Mouse (Mus musculus): ENCODE results near the gene Atp2b2. TPM values are rescaled to one million over a fixed set of nuclear protein-coding genes. Genes with fewer than 3 reads are reported as not detected.

The Atp2b2 gene
- polyA plus RNA-seq, 1 experiment from 2014 or later = 0.06 TPM

- ATAC-seq (peak; percentile 25), DNase-seq (ENCODE audit: low read depth, low spot score) (no peak)
- no peak for TF ChIP-seq CTCF (IDR thresholded peaks at IDR 0.05)
- ChIA-PET CTCF (no interaction called here), POLR2A (no interaction called here)
- in situ Hi-C loops (cut with MboI; ENCODE audit: low pct_unique_long_range_greater_than_20kb) = no loop called here
- H3K27me3 ChIP-seq = peaks cover 5% of the 10 kb centered on the region
Observed at GRCm38 (mm10) chr6:114012834-114013233, 29.6 kb downstream of the Atp2b2 start.

DNA sequence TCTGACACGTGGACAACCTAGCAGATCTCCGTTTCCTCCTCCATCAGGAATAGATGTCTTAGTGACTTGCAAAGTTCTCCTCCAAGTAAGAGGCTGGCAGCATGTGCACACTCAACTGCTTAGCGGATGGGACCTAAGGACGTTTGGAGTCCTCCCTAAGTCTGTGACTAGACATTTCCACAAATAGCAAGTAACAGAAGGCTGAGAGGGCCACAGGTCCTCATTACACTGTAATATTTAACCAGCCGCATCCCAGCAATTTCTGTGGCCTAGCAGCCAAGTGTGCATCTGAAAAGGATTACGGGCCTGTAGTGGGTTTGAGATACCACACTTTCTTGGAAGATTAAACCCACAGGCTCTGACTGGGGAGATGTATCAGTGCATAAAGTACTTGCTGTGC is 30.4 kb downstream of the Atp2b2 start:
- no peak for ATAC-seq
- no peak for TF ChIP-seq CTCF (IDR thresholded peaks at IDR 0.05)
- in situ Hi-C loops (cut with MboI; ENCODE audit: low pct_unique_long_range_greater_than_20kb) = no loop called here
- ChIA-PET POLR2A (no interaction called here), CTCF (no interaction called here)
- no peak for DNase-seq (ENCODE audit: low read depth, low spot score)
- H3K27me3 ChIP-seq = peaks cover 5% of the 10 kb centered on the region

DNA sequence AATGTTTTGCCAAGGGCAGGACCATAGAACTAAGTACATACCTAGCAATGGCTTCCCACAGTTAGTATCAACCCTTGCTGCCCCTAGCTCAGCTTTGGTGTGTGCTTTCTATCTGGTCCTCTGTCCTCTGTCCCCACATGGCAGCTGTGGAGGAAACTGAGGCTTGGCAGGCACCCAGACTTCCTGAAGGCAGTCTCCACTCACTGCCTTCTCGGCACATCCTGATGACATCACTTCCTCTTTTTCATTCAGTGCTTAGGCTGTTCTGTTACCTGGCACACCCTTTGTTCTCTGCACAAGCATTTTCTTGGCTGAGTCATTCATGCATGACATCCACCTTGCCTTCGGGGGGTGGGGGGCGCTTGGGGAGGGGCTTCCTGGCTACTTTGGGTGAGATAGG is 38.6 kb downstream of the Atp2b2 start:
- CTCF ChIA-PET = no interaction called here
- ATAC-seq (no peak), DNase-seq (ENCODE audit: low read depth, low spot score) (no peak)
- peaks cover 11% of the 10 kb centered on the region for H3K27me3 ChIP-seq
- in situ Hi-C loops (cut with MboI; ENCODE audit: low pct_unique_long_range_greater_than_20kb) = no loop called here
- POLR2A ChIA-PET = no interaction called here
- no peak for TF ChIP-seq CTCF (IDR thresholded peaks at IDR 0.05)

- DNase-seq (ENCODE audit: low read depth, low spot score) = no peak
- TF ChIP-seq CTCF (IDR thresholded peaks at IDR 0.05) = no peak
Observed at GRCm38 (mm10) chr6:114000928-114001327, 41.5 kb downstream of the Atp2b2 start.

DNA sequence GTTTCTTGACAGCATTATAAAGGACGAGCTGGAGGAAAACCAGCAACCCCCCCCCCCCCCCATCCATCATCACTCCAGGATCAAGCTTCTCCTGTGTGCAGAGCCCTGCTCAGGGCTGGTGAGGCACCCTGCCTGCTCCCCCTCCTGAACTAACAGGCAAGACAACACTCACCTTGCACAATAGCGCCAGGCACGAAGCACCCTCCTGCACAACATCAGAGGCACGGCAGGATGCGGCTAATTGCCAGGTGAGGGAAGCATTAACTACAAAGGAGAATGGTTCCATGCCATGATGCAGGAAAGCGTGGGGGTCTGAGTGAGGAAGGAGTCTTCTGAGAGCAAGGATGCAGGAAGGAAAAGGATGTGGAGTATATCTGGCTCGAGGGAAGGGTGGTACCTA is 42.1 kb downstream of the Atp2b2 start:
- in situ Hi-C loops (cut with MboI; ENCODE audit: low pct_unique_long_range_greater_than_20kb) = no loop called here
- DNase-seq (ENCODE audit: low read depth, low spot score) (no peak), ATAC-seq (no peak)
- ChIA-PET CTCF (no interaction called here), POLR2A (no interaction called here)
- no peak for TF ChIP-seq CTCF (IDR thresholded peaks at IDR 0.05)
- peaks cover 11% of the 10 kb centered on the region for H3K27me3 ChIP-seq

More at GRCm38 (mm10) chr6:114000928-114001327, 41.5 kb downstream of the Atp2b2 start:
- in situ Hi-C loops (cut with MboI; ENCODE audit: low pct_unique_long_range_greater_than_20kb) = no loop called here
- peaks cover 11% of the 10 kb centered on the region for H3K27me3 ChIP-seq
- ATAC-seq = no peak
- CTCF ChIA-PET = no interaction called here
- POLR2A ChIA-PET = no interaction called here

DNA sequence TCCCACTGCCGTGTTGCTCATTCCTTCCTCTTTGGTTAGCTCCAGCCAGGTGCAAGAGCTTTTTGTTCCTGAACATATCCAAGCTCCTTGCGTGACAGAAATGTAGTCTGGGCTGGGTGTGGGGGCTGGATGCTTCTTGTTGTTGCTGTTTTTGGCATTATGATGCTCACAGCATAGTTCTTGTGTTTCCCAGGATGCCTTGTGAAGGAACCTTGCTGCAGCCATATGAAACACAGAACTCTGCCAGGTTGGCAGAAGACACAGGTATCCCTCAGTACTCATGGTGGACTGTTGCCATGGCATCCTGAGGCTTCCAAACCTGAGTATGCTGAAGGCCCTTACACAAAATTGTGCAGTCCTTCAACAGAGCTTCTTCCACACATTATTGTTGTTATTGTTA is 44.0 kb downstream of the Atp2b2 start:
- ChIA-PET POLR2A (no interaction called here), CTCF (no interaction called here)
- in situ Hi-C loops (cut with MboI; ENCODE audit: low pct_unique_long_range_greater_than_20kb) = no loop called here
- DNase-seq (ENCODE audit: low read depth, low spot score) (no peak), ATAC-seq (no peak)
- no peak for TF ChIP-seq CTCF (IDR thresholded peaks at IDR 0.05)
- H3K27me3 ChIP-seq = peaks cover 6% of the 10 kb centered on the region

DNA sequence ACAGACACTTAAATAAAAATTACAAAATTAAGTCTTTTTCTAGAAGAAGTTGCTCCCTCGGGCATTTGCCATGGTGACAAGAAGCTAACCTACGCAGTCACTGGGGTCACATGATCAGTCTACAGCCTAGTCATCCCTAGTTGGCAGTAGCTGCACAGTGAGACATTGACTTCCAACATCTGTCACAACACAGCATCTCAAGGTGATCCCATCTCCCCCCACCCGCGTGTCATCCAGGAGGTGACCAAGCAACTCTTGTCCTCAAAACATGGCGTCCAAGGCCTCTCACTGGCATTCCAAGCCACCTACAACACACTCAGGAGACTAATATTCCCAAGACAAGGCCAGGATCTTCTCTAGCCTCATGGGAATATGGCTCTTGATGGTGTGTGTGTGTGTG is 48.2 kb downstream of the Atp2b2 start:
- DNase-seq (ENCODE audit: low read depth, low spot score) (no peak), ATAC-seq (no peak)
- in situ Hi-C loops (cut with MboI; ENCODE audit: low pct_unique_long_range_greater_than_20kb) = no loop called here
- CTCF ChIA-PET = no interaction called here
- no peaks in the 10 kb centered on the region for H3K27me3 ChIP-seq
- POLR2A ChIA-PET = no interaction called here
- TF ChIP-seq CTCF (IDR thresholded peaks at IDR 0.05) = no peak

- ATAC-seq (no peak), DNase-seq (ENCODE audit: low read depth, low spot score) (no peak)
- ChIA-PET CTCF (no interaction called here), POLR2A (no interaction called here)
- no peaks in the 10 kb centered on the region for H3K27me3 ChIP-seq
- TF ChIP-seq CTCF (IDR thresholded peaks at IDR 0.05) = no peak
- in situ Hi-C loops (cut with MboI; ENCODE audit: low pct_unique_long_range_greater_than_20kb) = no loop called here
Observed at GRCm38 (mm10) chr6:113992101-113992500, 50.3 kb downstream of the Atp2b2 start.

- CTCF ChIA-PET = no interaction called here
- no peak for TF ChIP-seq CTCF (IDR thresholded peaks at IDR 0.05)
- no peak for ATAC-seq
Observed at GRCm38 (mm10) chr6:113991482-113991881, 50.9 kb downstream of the Atp2b2 start.

GRCm38 (mm10) chr6:113990044-113990443 is 52.4 kb downstream of the Atp2b2 start:
- POLR2A ChIA-PET = no interaction called here
- no peak for DNase-seq (ENCODE audit: low read depth, low spot score)
- no peak for ATAC-seq
- CTCF ChIA-PET = no interaction called here
- peaks cover 7% of the 10 kb centered on the region for H3K27me3 ChIP-seq
- TF ChIP-seq CTCF (IDR thresholded peaks at IDR 0.05) = no peak
- in situ Hi-C loops (cut with MboI; ENCODE audit: low pct_unique_long_range_greater_than_20kb) = no loop called here

More at GRCm38 (mm10) chr6:113991482-113991881, 50.9 kb downstream of the Atp2b2 start:
- POLR2A ChIA-PET = no interaction called here
- no peaks in the 10 kb centered on the region for H3K27me3 ChIP-seq
- in situ Hi-C loops (cut with MboI; ENCODE audit: low pct_unique_long_range_greater_than_20kb) = no loop called here
- no peak for DNase-seq (ENCODE audit: low read depth, low spot score)

GRCm38 (mm10) chr6:113988521-113988920 is 53.9 kb downstream of the Atp2b2 start:
- in situ Hi-C loops (cut with MboI; ENCODE audit: low pct_unique_long_range_greater_than_20kb) = no loop called here
- peaks cover 19% of the 10 kb centered on the region for H3K27me3 ChIP-seq
- CTCF ChIA-PET = no interaction called here
- DNase-seq (ENCODE audit: low read depth, low spot score) = no peak
- POLR2A ChIA-PET = no interaction called here
- no peak for ATAC-seq
- no peak for TF ChIP-seq CTCF (IDR thresholded peaks at IDR 0.05)

DNA sequence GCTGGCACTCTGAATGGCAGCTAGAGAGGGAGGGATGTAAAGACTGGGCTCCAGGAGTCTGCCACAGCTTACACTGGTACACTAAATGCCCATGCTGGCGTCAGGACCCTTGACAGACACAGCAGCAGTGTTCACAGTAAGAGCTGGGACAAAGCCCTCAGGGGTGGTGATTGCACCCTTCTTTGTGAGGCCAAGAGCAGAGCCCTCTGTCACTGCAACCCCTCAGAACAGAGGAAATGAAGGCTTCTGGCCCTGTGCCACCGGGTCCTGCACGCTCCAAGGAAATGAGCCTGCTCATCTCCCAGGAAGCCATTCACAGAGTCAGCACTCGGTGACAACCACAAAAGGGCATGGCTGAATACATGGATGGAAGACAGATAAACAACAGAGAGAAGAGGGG is 55.7 kb downstream of the Atp2b2 start:
- POLR2A ChIA-PET = no interaction called here
- no peak for TF ChIP-seq CTCF (IDR thresholded peaks at IDR 0.05)
- DNase-seq (ENCODE audit: low read depth, low spot score) (no peak), ATAC-seq (no peak)
- in situ Hi-C loops (cut with MboI; ENCODE audit: low pct_unique_long_range_greater_than_20kb) = no loop called here
- CTCF ChIA-PET = no interaction called here
- H3K27me3 ChIP-seq = peaks cover 25% of the 10 kb centered on the region
